Mouse (Mus musculus) heart, adult 9 months (tissue): ENCODE data around the gene Lurap1l.

ENCODE experiments used
- DNase-seq, 2 experiments: peaks; one replicate each; pipeline ENCODE4 v3.0.0; 2022; ENCODE audit warnings: low spot score in 2 of 2

Lurap1l gene

GRCm38 (mm10) chr4:80910481-80910870, at the start of gene Lurap1l:
TSS of gene Lurap1l (plus strand) at chr4:80910646.
- DNase-seq, result peak; percentile 26 to 29

- DNase-seq, result no peak
Measured at GRCm38 (mm10) chr4:80862962-80863361, 47.5 kb upstream of the Lurap1l start.

- DNase-seq, result no peak
Measured at GRCm38 (mm10) chr4:80863906-80864305, 46.5 kb upstream of the Lurap1l start.

- DNase-seq, result no peak
Measured at GRCm38 (mm10) chr4:80864511-80864922, 45.9 kb upstream of the Lurap1l start.

- no peak for DNase-seq
Measured at GRCm38 (mm10) chr4:80866065-80866464, 44.4 kb upstream of the Lurap1l start.

- DNase-seq, result no peak
Measured at GRCm38 (mm10) chr4:80869598-80869997, 40.8 kb upstream of the Lurap1l start.

GRCm38 (mm10) chr4:80872847-80873644, 37.4 kb upstream of the Lurap1l start:
- no peak for DNase-seq

GRCm38 (mm10) chr4:80874121-80874859, 36.2 kb upstream of the Lurap1l start:
- DNase-seq, result no peak

GRCm38 (mm10) chr4:80875055-80875454, 35.4 kb upstream of the Lurap1l start:
- DNase-seq, result no peak

- DNase-seq, result no peak
Measured at GRCm38 (mm10) chr4:80881996-80882599, 28.3 kb upstream of the Lurap1l start.

GRCm38 (mm10) chr4:80886631-80887030, 23.8 kb upstream of the Lurap1l start:
- DNase-seq, result no peak

GRCm38 (mm10) chr4:80891004-80891403, 19.4 kb upstream of the Lurap1l start:
- no peak for DNase-seq

- no peak for DNase-seq
Measured at GRCm38 (mm10) chr4:80895278-80895894, 15.1 kb upstream of the Lurap1l start.

- no peak for DNase-seq
Measured at GRCm38 (mm10) chr4:80906726-80907125, 3.7 kb upstream of the Lurap1l start.

- DNase-seq, result no peak
Measured at GRCm38 (mm10) chr4:80907973-80908372, 2.5 kb upstream of the Lurap1l start.

GRCm38 (mm10) chr4:80908902-80909301, 1.5 kb upstream of the Lurap1l start:
- DNase-seq, result no peak

- DNase-seq, result peak; percentile 7 to 9
Measured at GRCm38 (mm10) chr4:80910871-80911701, 640 bp downstream of the Lurap1l start.

GRCm38 (mm10) chr4:80911706-80912540, 1.5 kb downstream of the Lurap1l start:
- peak; percentile 66 to 70 for DNase-seq

- DNase-seq, result no peak
Measured at GRCm38 (mm10) chr4:80915211-80915610, 4.8 kb downstream of the Lurap1l start.

- DNase-seq, result no peak
Measured at GRCm38 (mm10) chr4:80916695-80917094, 6.2 kb downstream of the Lurap1l start.
